7 mouse cellular contexts compared by ENCODE assay signal in genomic region chr17:27761639-27762336, GRCm38 (mm10). TPM values are rescaled to one million over a fixed set of nuclear protein-coding genes. Genes with fewer than 3 reads are reported as not detected.
DNase-seq lines count a peak whose midpoint lies in the region; ATAC-seq and TF ChIP-seq lines count a peak whose summit lies in the region.

No protein-coding gene starts in this region.

- no peaks in the 10 kb centered on the region for H3K27me3 ChIP-seq in intestine, embryonic 15.5 days (replicated peaks)

- intact Hi-C loops in gastrocnemius, postnatal 14 days (cut with DNase I; ENCODE audit: low total_unique reads): loop anchor here (5.0 kb wide), 1 partner anchor 109 kb away; no protein-coding TSS in a partner anchor
- intact Hi-C loops in left cerebral cortex, postnatal 10 days (cut with DNase I): loop anchor here (5.0 kb wide), 1 partner anchor 229 kb away; no protein-coding TSS in a partner anchor

- no peaks in the 10 kb centered on the region for H3K9me3 ChIP-seq in intestine, embryonic 15.5 days

- peak overlapping the region; percentile 38; the same call in 1 of the 2 replicates for H3K27ac ChIP-seq in cortical plate, adult 2 months (ENCODE audit: insufficient read depth, low read length)
- no peak overlapping the region for H3K27ac ChIP-seq in intestine, embryonic 15.5 days

- peak; percentile 79 for ATAC-seq in intestine, embryonic 15.5 days

- peaks cover 9% of the 10 kb centered on the region for H3K4me1 ChIP-seq in cortical plate, adult 2 months (ENCODE audit: control insufficient read depth, insufficient read depth, low read length)
- peaks cover 8% of the 10 kb centered on the region; the same call in 1 of the 2 replicates for H3K4me1 ChIP-seq in intestine, embryonic 15.5 days (replicated peaks)

- DNase-seq in ZHBTc4 (ENCODE audit: low read depth, low spot score): peak; percentile 88
- DNase-seq in gastrocnemius, postnatal 14 days: peak; percentile 76
- peak; percentile 81 to 89 for DNase-seq in left cerebral cortex, postnatal 10 days (ENCODE audit: extremely low spot score in 1 of 2, low spot score in 2 of 2)
- DNase-seq in mesoderm, embryonic 11.5 days (ENCODE audit: low read depth, low spot score): peak; percentile 79
- DNase-seq in right cerebral cortex, postnatal 36 days (ENCODE audit: low spot score in 2 of 2): peak; percentile 77 to 87

- H3K36me3 ChIP-seq in intestine, embryonic 15.5 days: peaks cover 24% of the 10 kb centered on the region

- TF ChIP-seq CTCF in cortical plate, adult 2 months (IDR thresholded peaks at IDR 0.05; ENCODE audit: extremely low read depth, insufficient read depth, low read length): peak; percentile 97

- H3K4me3 ChIP-seq in cortical plate, adult 2 months (ENCODE audit: insufficient read depth, low read length): no peak overlapping the region
- H3K4me3 ChIP-seq in intestine, embryonic 15.5 days (replicated peaks): no peak overlapping the region

- H3K4me2 ChIP-seq in intestine, embryonic 15.5 days (replicated peaks): no peak overlapping the region

- no peak for TF ChIP-seq POLR2A in cortical plate, adult 2 months (IDR thresholded peaks at IDR 0.05; ENCODE audit: extremely low read depth, insufficient read depth, low read length)

- no peak overlapping the region for H3K9ac ChIP-seq in intestine, embryonic 15.5 days

- WGBS in intestine, embryonic 15.5 days: 28% methylated on average over 9 of the region's 9 CpGs

RNA-seq across cellular contexts. Expression of gene Spdef, which starts 33.0 kb away (rescaled TPM):
- polyA plus RNA-seq in cortical plate, adult 2 months (2012; rRNA removed): 0.61 and 0.91 TPM in 2 replicates
- total RNA-seq in gastrocnemius, postnatal 14 days (2021): under 1 TPM; 0.33 to 0.47 TPM
- 14.1 and 17.1 TPM in 2 replicates for polyA plus RNA-seq in intestine, embryonic 15.5 days (2015; fragmentation: Nextera tagmentation; extraction: Ambion mirVana)
- total RNA-seq in left cerebral cortex, postnatal 10 days (2021): 1 to 10 TPM; 1.3 to 2.0 TPM

RNA-seq across cellular contexts. Expression of gene D17Wsu92e, which starts 58.7 kb away (rescaled TPM):
- polyA plus RNA-seq in cortical plate, adult 2 months (2012; rRNA removed): 196 and 207 TPM in 2 replicates
- 10 to 100 TPM; 79.7 to 85.1 TPM for total RNA-seq in gastrocnemius, postnatal 14 days (2021)
- 19.0 and 22.1 TPM in 2 replicates for polyA plus RNA-seq in intestine, embryonic 15.5 days (2015; fragmentation: Nextera tagmentation; extraction: Ambion mirVana)
- total RNA-seq in left cerebral cortex, postnatal 10 days (2021): 100 to 1,000 TPM; 106 to 107 TPM
